13 mouse cellular contexts compared by ENCODE assay signal in genomic region chr2:74354591-74354990, GRCm38 (mm10).
DNase-seq lines count a peak whose midpoint lies in the region; ATAC-seq lines count a peak whose summit lies in the region.
"Had no signal": no experiment of that assay in that cellular context is flagged by ENCODE, and none has a peak within 500 bp of the region (broad histone marks: within the 10 kb centered on the region; RNA-seq: fewer than 3 reads in every experiment).

No protein-coding gene starts in this region.

- peak; percentile 46 for DNase-seq in left cerebral cortex, adult 11 months (ENCODE audit: low spot score)
- DNase-seq in left cerebral cortex, postnatal 4 days: no peak
- peak; percentile 56 to 65 for DNase-seq in frontal cortex, adult 2 months (ENCODE audit: extremely low spot score in 1 of 2, low spot score in 1 of 2)
- peak; percentile 47 to 65 for DNase-seq in layer of hippocampus, postnatal 36 days
- peak; percentile 37 for DNase-seq in right cerebral cortex, postnatal 25 days
- DNase-seq in kidney, postnatal 25 days: no peak
- DNase-seq in testis, postnatal 14 days (ENCODE audit: low spot score): no peak
- DNase-seq: kidney, postnatal 10 days; thymus, postnatal 14 days had no signal

- ATAC-seq in heart, embryonic 11.5 days (replicated peaks; ENCODE audit: insufficient number of reproducible peaks, low FRiP score, low TSS enrichment): no peak

- H3K9ac ChIP-seq in heart, embryonic 11.5 days (ENCODE audit: low read depth, low read length): no peak overlapping the region
- H3K9ac ChIP-seq: embryonic facial prominence, embryonic 12.5 days; hindbrain, embryonic 13.5 days; lung, embryonic 15.5 days had no signal

- no peaks in the 10 kb centered on the region for H3K36me3 ChIP-seq in heart, embryonic 11.5 days (ENCODE audit: control insufficient read depth, insufficient read depth, low read length)
- H3K36me3 ChIP-seq: embryonic facial prominence, embryonic 12.5 days; hindbrain, embryonic 13.5 days; lung, embryonic 15.5 days had no signal

- WGBS in heart, embryonic 11.5 days (ENCODE audit: insufficient replicate concordance): 46% methylated on average over 8 of the region's 8 CpGs

- intact Hi-C loops in left cerebral cortex, postnatal 4 days (cut with DNase I): no loop called here

- no peak overlapping the region for H3K4me3 ChIP-seq in heart, embryonic 11.5 days (ENCODE audit: low read depth, low read length)
- H3K4me3 ChIP-seq: embryonic facial prominence, embryonic 12.5 days; hindbrain, embryonic 13.5 days; lung, embryonic 15.5 days had no signal

- no peaks in the 10 kb centered on the region for H3K4me1 ChIP-seq in heart, embryonic 11.5 days (ENCODE audit: control insufficient read depth, insufficient read depth, low read length)
- H3K4me1 ChIP-seq: embryonic facial prominence, embryonic 12.5 days; hindbrain, embryonic 13.5 days; lung, embryonic 15.5 days had no signal

- no peak overlapping the region for H3K27ac ChIP-seq in heart, embryonic 11.5 days (ENCODE audit: low read depth, low read length)
- H3K27ac ChIP-seq: embryonic facial prominence, embryonic 12.5 days; hindbrain, embryonic 13.5 days; lung, embryonic 15.5 days had no signal

- H3K4me2 ChIP-seq in heart, embryonic 11.5 days: no peak overlapping the region
- H3K4me2 ChIP-seq: embryonic facial prominence, embryonic 12.5 days; hindbrain, embryonic 13.5 days; lung, embryonic 15.5 days had no signal

- H3K9me3 ChIP-seq in heart, embryonic 11.5 days (replicated peaks; ENCODE audit: control insufficient read depth, low read length): no peaks in the 10 kb centered on the region
- H3K9me3 ChIP-seq: embryonic facial prominence, embryonic 12.5 days; hindbrain, embryonic 13.5 days; lung, embryonic 15.5 days had no signal

- H3K27me3 ChIP-seq in heart, embryonic 11.5 days (ENCODE audit: control insufficient read depth, insufficient read depth, low read length): no peaks in the 10 kb centered on the region
- H3K27me3 ChIP-seq: embryonic facial prominence, embryonic 12.5 days; hindbrain, embryonic 13.5 days; lung, embryonic 15.5 days had no signal

Comparison
In these comparisons a context has a peak if more than half of its experiments do, and no peak if none do; other contexts are left out.
1. DNase-seq: peak in left cerebral cortex, adult 11 months (single experiment), frontal cortex, adult 2 months (2 of 2), layer of hippocampus, postnatal 36 days (2 of 2) and right cerebral cortex, postnatal 25 days (single experiment); none in left cerebral cortex, postnatal 4 days (single experiment), kidney, postnatal 25 days (0 of 2) and testis, postnatal 14 days (single experiment).